Mouse (Mus musculus) lung, adult 18-20 months (tissue): ENCODE results near the gene Ilf3.

Experiments used
- DNase-seq, 2 experiments: peaks; one replicate each; pipeline ENCODE4 v3.0.0; 2022; ENCODE audit warnings: mixed read lengths in 2 of 2

Ilf3 gene

GRCm38 (mm10) chr9:21440387-21440786 is 72.7 kb downstream of the Ilf3 start:
- DNase-seq: no peak

DNA sequence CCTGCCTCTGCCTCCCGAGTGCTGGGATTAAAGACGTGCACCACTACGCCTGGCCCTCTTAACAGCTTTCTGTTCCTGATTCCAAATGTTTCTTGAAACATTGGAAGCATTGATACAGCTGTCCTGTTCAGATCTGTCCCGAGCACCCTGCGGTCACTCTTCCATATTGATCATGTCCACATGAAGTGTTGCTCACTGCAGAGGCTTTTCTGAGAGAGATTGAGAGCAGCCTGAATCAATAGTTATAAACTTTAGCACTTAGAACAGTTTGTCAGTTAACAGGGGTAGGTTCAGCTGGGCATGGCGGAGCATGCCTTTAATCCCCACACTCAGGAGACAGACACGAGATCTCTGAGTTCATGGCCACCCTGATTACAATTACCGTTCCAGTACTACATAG is 76.2 kb downstream of the Ilf3 start:
- DNase-seq: no peak

- no peak for DNase-seq
Observed at GRCm38 (mm10) chr9:21444574-21444973, 76.9 kb downstream of the Ilf3 start.

DNA sequence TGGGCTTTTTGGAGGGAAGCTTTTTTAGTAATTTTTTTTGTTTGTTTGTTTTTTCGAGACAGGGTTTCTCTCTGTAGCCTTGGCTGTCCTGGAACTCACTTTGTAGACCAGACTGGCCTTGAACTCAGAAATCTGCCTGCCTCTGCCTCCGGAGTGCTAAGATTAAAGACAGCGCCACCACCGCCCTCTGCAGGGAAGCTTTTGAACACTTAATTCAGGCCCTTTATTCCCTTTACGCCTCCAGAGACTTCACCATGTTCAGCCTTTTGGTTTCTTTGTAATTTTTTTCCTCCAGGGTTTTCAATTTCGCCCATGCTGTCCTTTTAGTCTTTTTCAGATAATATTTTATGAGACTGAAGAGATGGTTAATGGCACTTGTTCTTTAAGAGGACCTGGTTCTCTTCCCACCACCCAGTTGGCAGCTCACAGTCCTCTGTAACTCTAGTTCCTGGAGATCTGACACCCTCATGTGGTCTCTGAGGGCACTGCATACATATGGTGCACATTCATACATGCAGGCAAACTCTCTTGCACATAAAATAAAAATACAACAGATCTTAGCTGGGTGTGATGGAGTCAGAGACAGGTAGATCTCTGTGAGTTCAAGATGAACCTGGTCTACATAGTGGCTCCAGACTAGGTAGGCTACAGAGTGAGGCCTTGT is 77.5 kb downstream of the Ilf3 start:
- DNase-seq: no peak

DNA sequence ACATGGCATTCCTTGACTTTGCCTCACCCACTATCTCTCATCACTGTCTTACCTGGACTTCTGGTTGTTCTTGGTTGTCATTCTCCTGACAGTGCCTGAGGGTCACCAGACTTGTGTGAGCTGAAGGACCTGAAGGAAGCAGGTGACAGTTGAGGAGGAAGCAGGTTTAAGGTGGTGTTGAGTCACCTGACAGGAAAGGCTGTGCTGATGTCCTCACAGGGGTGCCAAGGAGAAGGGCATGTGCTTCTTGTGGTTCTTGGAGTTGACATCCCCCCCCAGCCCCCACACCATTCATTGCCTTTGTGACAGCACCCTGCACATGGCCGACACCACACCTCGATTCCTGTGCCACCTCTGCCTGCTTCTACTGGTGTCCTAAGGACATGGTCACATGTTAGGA is 80.1 kb downstream of the Ilf3 start:
- DNase-seq: no peak

- DNase-seq: no peak
Observed at GRCm38 (mm10) chr9:21449710-21450109, 82.0 kb downstream of the Ilf3 start.

- DNase-seq: peak; percentile 26 to 61
Observed at GRCm38 (mm10) chr9:21450270-21450669, 82.6 kb downstream of the Ilf3 start.

- DNase-seq: peak; percentile 74 to 82
Observed at GRCm38 (mm10) chr9:21451391-21451790, 83.7 kb downstream of the Ilf3 start.

- peak; percentile 30 to 42 for DNase-seq
Observed at GRCm38 (mm10) chr9:21451870-21452269, 84.2 kb downstream of the Ilf3 start.

GRCm38 (mm10) chr9:21453003-21453402 is 85.3 kb downstream of the Ilf3 start:
- no peak for DNase-seq

DNA sequence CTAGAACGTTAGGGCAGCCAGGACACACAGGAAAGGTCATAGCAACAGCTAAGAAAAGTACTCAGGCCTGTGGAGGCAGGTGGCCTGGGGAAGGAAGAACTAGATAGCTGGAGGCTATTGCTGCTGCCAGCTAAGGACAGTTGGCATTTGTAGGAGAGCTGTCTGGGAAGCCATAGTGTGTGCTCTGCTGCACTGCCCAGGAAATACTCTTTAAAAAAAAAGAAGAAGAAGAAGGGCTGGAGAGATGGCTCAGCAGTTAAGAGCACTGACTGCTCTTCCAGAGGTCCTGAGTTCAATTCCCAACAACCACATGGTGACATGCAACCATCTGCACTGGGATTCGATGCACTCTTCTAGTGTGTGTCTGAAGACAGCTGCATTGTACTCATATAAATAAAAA is 85.8 kb downstream of the Ilf3 start:
- DNase-seq: no peak

DNA sequence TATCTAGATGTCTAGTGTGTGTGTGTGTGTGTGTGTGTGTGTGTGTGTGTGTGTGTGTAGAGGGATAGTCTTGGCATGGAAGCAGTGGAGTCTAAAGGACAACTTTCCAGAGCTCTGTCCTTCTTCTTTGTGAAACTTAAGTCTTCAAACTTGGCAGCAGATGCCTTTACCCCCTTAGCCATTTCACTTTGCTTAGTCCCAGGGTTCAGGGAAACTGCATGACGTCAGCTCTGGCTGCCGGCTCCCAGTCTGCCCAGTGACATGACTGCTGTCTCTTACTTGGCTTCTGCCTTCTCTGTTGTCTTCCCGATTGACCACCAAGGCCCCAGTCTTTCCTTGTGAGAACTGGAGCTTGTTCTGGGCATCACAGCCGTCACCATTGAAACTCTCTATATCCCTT is 86.9 kb downstream of the Ilf3 start:
- no peak for DNase-seq
